Mouse (Mus musculus): ENCODE measurements around the gene Oas1a.

DNA sequence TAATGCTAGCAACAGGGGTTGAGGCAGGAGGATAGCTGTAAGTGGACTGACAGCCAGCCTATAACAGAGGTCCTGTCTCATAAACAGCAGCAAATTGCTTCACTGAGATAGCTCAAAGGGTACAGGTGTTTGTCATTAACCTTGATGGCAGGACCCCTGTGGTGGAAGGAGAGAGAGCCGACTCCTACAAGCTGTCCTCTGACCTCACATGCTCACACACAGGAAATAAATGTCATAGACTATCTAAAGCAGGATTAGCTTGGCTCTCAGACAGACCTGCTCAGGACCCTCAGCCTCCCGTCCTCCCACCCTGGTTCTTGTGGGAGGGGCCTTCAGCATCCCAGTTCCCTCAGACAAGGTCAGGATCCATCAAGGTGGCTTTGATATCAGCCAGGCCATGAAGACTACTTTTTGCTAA is 15.1 kb downstream of the Oas1a start:
- TF ChIP-seq CTCF (IDR thresholded peaks at IDR 0.05; ENCODE audit: low read depth) (no peak), EP300 (IDR thresholded peaks at IDR 0.05; ENCODE audit: low read depth) (no peak)

All from liver, postnatal 0 days (tissue).